Mouse (Mus musculus) midbrain, embryonic 11.5 days (tissue): Measurements from ENCODE around the gene Prame. TPM values are rescaled to one million over a fixed set of nuclear protein-coding genes. Genes with fewer than 3 reads are reported as not detected.
"Not testable (repeated sequence)": the region's sequence is repeated elsewhere in the genome, so short reads cannot be mapped to it uniquely, and the experiment has no call there.

Experiments used
- ATAC-seq: fragments of 200-750 bp; cut with Nextera tagmentation; 2 replicates; pipeline ENCODE4 v1.8.0; 2017; ENCODE audit warnings: moderate TSS enrichment, moderate library complexity; ENCODE audit not compliant: low FRiP score
- DNase-seq: peaks from one replicate; pipeline ENCODE4 v3.0.0; 2015; ENCODE audit warnings: low spot score; ENCODE audit errors: missing footprints
- H3K27ac ChIP-seq: fragments of 300-500 bp; sonication (generic); 2 replicates; pipeline ENCODE4 v1.5.1; 2014; ENCODE audit warnings: low read depth, low read length
- H3K27me3 ChIP-seq: fragments of 300-500 bp; sonication (generic); 2 replicates; pipeline ENCODE4 v1.6.1; 2014; ENCODE audit warnings: mild to moderate bottlenecking, low read length, moderate library complexity, mixed read lengths; ENCODE audit not compliant: control insufficient read depth, insufficient read depth
- H3K36me3 ChIP-seq: fragments of 300-500 bp; sonication (generic); 2 replicates; pipeline ENCODE4 v1.6.1; 2014; ENCODE audit warnings: mild to moderate bottlenecking, low read length, moderate library complexity, mixed read lengths; ENCODE audit not compliant: control insufficient read depth, insufficient read depth
- H3K4me1 ChIP-seq: fragments of 300-500 bp; sonication (generic); 2 replicates; pipeline ENCODE4 v1.6.1; 2014; ENCODE audit warnings: low read length; ENCODE audit not compliant: control insufficient read depth, insufficient read depth
- H3K4me2 ChIP-seq: fragments of 300-500 bp; sonication (generic); 2 replicates; pipeline ENCODE4 v1.6.1; 2014; ENCODE audit warnings: mild to moderate bottlenecking, moderate library complexity
- H3K4me3 ChIP-seq: fragments of 300-500 bp; sonication (generic); 2 replicates; pipeline ENCODE4 v1.5.1; 2014; ENCODE audit warnings: low read depth, low read length
- H3K9ac ChIP-seq: fragments of 300-500 bp; sonication (generic); 2 replicates; pipeline ENCODE4 v1.6.1; 2014; ENCODE audit warnings: low read length
- H3K9me3 ChIP-seq: fragments of 300-500 bp; sonication (generic); 2 replicates; pipeline ENCODE4 v1.6.1; 2016; ENCODE audit warnings: low read length; ENCODE audit not compliant: control insufficient read depth
- WGBS: fragments of 180-500 bp; shearing (Covaris S2); extraction: QIAGEN DNeasy Blood & Tissue Kit; methylation state at CpG from one replicate; pipeline ENCODE4 v1.1.7; 2014; 5-methylcytosine and 5-hydroxymethylcytosine counted together
- polyA plus RNA-seq: library from polyadenylated mRNA; unstranded; fragments of >200 nt; fragmentation: Nextera tagmentation; extraction: Ambion mirVana; gene quantifications from 2 replicates; pipeline ENCODE4 v1.2.1, GENCODE M21; 2014

Prame gene
- not detected in 2 replicates for polyA plus RNA-seq

GRCm38 (mm10) chrX:135627605-135628004 is at the start of gene Prame:
Prame (minus strand) TSS chrX:135627705.
- Histone ChIP-seq H3K27ac (no peak within 1 kb of the TSS), H3K4me1 (no peaks in the 10 kb centered on the region), H3K4me3 (no peak within 1 kb of the TSS), H3K4me2 (no peak within 1 kb of the TSS), H3K9ac (no peak within 1 kb of the TSS), H3K9me3 (no peaks in the 10 kb centered on the region), H3K27me3 (no peaks in the 10 kb centered on the region), H3K36me3 (no peaks in the 10 kb centered on the region)
- DNase-seq: no peak
- ATAC-seq: no peak
- WGBS: 83% methylated on average over 11 of the region's 11 CpGs

- Histone ChIP-seq H3K27me3 (no peaks in the 10 kb centered on the region), H3K36me3 (no peaks in the 10 kb centered on the region), H3K4me3 (no peak overlapping the region), H3K9ac (no peak overlapping the region), H3K27ac (no peak overlapping the region), H3K4me2 (no peak overlapping the region), H3K4me1 (no peaks in the 10 kb centered on the region), H3K9me3 (no peaks in the 10 kb centered on the region)
- no peak for DNase-seq
- no peak for ATAC-seq
- WGBS: 58% methylated on average over 9 of the region's 9 CpGs
These were observed 24.8 kb upstream of the Prame start for GRCm38 (mm10) chrX:135652173-135652772.

GRCm38 (mm10) chrX:135601298-135602029 is 26.0 kb downstream of the Prame start:
- DNase-seq: not testable (repeated sequence)

GRCm38 (mm10) chrX:135598677-135599076 is 28.8 kb downstream of the Prame start, which contains the start of gene Nxf7:
Nxf7 (minus strand) TSS chrX:135598777.
- no peak within 1 kb of the TSS for H3K4me2 ChIP-seq
- no peak within 1 kb of the TSS for H3K27ac ChIP-seq
- no peaks in the 10 kb centered on the region for H3K4me1 ChIP-seq
- DNase-seq: no peak
- H3K36me3 ChIP-seq: no peaks in the 10 kb centered on the region
- H3K4me3 ChIP-seq: no peak within 1 kb of the TSS
- no peak for ATAC-seq
- 0 out of 2 replicates have a peak, but pooled peaks cover 3% of the 10 kb centered on the region for H3K9me3 ChIP-seq
- H3K9ac ChIP-seq: no peak within 1 kb of the TSS
- 80% methylated on average over 2 of the region's 2 CpGs for WGBS
- no peaks in the 10 kb centered on the region for H3K27me3 ChIP-seq

More at GRCm38 (mm10) chrX:135601298-135602029, 26.0 kb downstream of the Prame start:
- not testable (repeated sequence) for H3K4me2 ChIP-seq, H3K4me3 ChIP-seq, H3K9ac ChIP-seq, H3K27ac ChIP-seq, H3K27me3 ChIP-seq, H3K9me3 ChIP-seq, H3K4me1 ChIP-seq, ATAC-seq, H3K36me3 ChIP-seq
- 66% methylated on average over 3 of the region's 3 CpGs for WGBS

GRCm38 (mm10) chrX:135598096-135598495 is 29.4 kb downstream of the Prame start:
- H3K27me3 ChIP-seq: no peaks in the 10 kb centered on the region
- no peak overlapping the region for H3K4me3 ChIP-seq
- H3K36me3 ChIP-seq: no peaks in the 10 kb centered on the region
- 91% methylated on average over 13 of the region's 13 CpGs for WGBS
- no peaks in the 10 kb centered on the region for H3K4me1 ChIP-seq
- ATAC-seq (no peak), DNase-seq (no peak)
- H3K4me2 ChIP-seq: no peak overlapping the region
- no peak overlapping the region for H3K27ac ChIP-seq
- H3K9ac ChIP-seq: no peak overlapping the region
- H3K9me3 ChIP-seq: 0 out of 2 replicates have a peak, but pooled peaks cover 3% of the 10 kb centered on the region

GRCm38 (mm10) chrX:135576412-135576811 is 51.1 kb downstream of the Prame start:
- H3K4me3 ChIP-seq: no peak overlapping the region
- no peak for DNase-seq
- H3K36me3 ChIP-seq: no peaks in the 10 kb centered on the region
- no peak overlapping the region for H3K27ac ChIP-seq
- H3K9ac ChIP-seq: no peak overlapping the region
- no peaks in the 10 kb centered on the region for H3K9me3 ChIP-seq
- WGBS: 83% methylated on average over 1 of the region's 1 CpGs
- ATAC-seq: no peak
- H3K4me2 ChIP-seq: no peak overlapping the region
- H3K4me1 ChIP-seq: no peaks in the 10 kb centered on the region
- H3K27me3 ChIP-seq: no peaks in the 10 kb centered on the region

GRCm38 (mm10) chrX:135574958-135575628 is 52.4 kb downstream of the Prame start:
- DNase-seq, H3K9me3 ChIP-seq, H3K36me3 ChIP-seq, H3K27ac ChIP-seq, H3K4me3 ChIP-seq, H3K4me1 ChIP-seq, ATAC-seq, H3K27me3 ChIP-seq, H3K9ac ChIP-seq, H3K4me2 ChIP-seq: not testable (repeated sequence)
- WGBS: 76% methylated on average over 9 of the region's 9 CpGs

GRCm38 (mm10) chrX:135574261-135574957 is 53.1 kb downstream of the Prame start:
- H3K4me1 ChIP-seq, H3K4me2 ChIP-seq, ATAC-seq, H3K9me3 ChIP-seq, H3K4me3 ChIP-seq, H3K36me3 ChIP-seq, H3K27me3 ChIP-seq, DNase-seq, H3K27ac ChIP-seq, H3K9ac ChIP-seq: not testable (repeated sequence)
- 22% methylated on average over 8 of the region's 8 CpGs for WGBS
